Mouse (Mus musculus): ENCODE results near the gene Wnk1.

DNA sequence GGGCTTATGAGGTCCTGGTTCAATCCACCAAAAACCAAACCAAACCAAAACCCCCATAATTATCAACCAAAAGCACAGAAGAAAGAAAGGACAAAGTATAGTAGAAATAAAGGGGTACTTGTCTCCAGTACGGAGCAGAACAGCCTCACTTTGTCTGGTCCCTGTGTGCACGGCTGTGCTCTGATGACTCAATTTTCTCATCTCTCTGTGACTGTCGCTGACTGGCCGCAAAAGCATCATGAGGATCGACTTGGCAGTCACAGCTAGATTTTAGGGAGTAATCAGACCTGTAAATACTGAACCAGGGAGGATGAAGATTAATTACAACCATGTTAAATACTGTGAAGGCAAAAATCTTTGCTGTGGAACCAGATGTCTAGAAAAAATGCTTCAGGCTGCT lies 24.5 kb upstream of the Wnk1 start:
- TF ChIP-seq CTCF (IDR thresholded peaks at IDR 0.05; ENCODE audit: low read depth, low read length) (no peak), POLR2A (IDR thresholded peaks at IDR 0.05; ENCODE audit: extremely low read depth, insufficient read depth, low read length) (no peak)
